Mouse (Mus musculus): ENCODE measurements around the gene Grik4.

The Grik4 gene

DNA sequence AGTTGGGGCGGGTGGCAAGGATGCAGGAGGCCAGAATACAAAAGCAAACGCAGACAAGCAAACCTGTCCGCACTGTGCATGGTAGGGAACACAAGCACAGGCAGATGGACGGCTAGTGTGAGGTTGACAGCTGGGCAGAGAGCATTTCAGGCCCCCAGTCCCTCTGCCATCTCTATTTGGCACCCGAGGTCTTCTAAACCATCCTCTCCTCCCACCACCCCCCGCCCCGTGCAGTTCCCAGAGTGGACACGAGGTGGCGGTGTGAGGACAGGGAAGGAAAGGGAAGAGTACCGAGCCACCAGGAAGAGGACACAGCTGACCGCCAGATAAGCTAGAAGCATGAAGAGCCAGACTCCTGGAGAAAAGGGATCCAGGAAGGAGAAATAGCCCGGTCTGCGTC is 394.2 kb downstream of the Grik4 start:
- peak; percentile 89 for DNase-seq

DNA sequence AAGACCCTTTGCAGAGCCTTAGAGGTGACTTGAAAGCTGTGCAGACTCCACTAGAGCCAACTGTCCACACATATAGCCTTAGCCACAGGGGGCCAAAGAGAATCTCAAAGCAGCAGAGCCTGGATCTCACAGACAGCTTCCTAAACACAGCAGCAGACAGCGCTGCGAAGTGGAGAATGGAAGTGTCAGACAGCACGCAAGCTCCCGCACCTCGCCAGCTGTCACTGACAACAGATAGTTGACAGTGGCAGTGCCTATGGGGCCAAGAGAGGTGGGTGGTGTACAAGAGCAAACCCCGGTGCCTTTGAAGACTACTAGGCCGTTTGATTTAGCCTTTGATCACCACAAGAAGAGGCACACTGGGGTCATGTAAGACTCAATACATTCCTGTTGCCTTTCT is 395.3 kb downstream of the Grik4 start:
- no peak for DNase-seq

GRCm38 (mm10) chr9:42544521-42544920 is 399.8 kb downstream of the Grik4 start:
- no peak for DNase-seq

GRCm38 (mm10) chr9:42533491-42533890 is 410.8 kb downstream of the Grik4 start:
- no peak for DNase-seq

DNA sequence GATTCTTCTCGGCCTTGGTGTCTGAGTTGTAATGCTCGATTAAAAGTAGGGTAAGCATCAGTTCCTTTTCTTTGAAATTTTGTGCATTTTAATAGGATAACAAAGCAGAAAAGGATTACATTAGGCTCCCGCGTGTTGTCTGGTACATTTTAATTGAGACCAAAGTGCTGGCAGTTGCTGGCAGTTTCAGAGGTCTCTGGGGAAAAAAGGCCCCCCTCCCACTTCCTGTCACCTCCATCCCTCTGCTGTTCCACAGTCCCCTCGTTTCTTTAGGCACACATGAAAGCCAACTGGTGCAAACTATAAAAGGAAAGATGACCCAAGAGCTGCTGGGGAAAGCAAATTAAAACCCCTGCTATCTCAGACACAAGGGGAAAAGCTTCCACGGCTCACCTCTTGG is 411.3 kb downstream of the Grik4 start:
- DNase-seq, result no peak

DNA sequence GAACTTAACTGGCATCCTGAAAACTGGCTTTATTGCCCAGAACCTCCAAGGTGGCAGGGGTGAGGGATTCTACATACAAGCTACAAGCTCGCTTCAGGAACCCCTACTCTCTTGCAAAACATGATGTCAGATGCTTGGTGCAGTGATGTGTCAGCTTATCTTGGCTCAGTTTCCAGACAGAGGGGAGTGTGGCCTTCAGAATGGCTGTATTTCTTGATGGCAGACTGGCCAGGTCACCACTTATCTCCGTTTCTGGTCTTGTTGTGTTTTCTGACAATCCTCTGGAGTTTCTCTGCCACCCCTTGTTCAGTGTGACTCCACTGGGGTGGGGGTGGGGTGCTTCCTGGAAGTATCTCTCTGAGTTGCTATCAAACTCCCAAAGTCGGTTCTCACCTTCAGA is 412.3 kb downstream of the Grik4 start:
- DNase-seq, result no peak

DNA sequence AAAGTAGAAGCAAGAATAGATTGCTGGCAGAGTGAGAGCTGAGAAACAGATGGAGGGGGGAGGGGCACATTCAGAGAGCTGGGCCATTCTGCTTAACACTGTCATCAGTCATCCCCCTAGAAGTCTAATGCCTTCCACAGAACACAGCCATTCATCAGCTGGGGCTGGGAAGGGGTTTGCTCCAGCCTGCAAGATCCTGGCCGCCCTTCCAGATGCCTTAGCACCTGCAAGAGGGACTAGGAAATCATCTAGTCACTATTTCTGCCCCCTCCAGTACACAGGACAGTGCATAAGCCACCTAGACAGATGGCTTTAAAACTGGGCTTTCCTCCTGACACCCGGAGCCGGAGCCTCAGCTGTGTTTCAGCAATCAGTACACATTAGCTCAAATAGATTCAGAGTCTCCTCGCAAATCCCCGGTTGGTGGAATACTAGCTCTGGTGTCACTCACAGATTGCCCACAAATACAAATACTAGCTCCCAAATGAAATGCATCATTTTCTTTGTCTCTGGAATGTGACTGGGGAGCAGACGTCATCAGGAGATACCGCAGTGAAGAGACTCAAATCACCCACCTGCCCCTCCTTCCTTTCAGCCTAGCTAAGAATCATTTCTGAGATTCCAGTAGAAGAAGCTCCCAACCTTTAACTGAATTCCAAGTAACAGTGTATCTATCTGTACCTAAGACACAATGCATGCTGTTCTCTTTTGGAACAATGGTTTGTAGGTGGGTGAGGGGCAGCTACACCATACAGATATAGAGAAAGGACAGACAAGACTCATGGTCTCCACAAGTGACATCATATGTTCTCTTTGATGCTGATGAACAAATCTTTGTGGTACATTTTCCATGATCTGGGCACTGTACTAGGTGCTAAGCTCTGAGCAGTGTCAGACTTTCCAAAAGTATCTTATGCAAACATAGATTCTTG is 413.8 kb downstream of the Grik4 start:
- DNase-seq, result no peak

DNA sequence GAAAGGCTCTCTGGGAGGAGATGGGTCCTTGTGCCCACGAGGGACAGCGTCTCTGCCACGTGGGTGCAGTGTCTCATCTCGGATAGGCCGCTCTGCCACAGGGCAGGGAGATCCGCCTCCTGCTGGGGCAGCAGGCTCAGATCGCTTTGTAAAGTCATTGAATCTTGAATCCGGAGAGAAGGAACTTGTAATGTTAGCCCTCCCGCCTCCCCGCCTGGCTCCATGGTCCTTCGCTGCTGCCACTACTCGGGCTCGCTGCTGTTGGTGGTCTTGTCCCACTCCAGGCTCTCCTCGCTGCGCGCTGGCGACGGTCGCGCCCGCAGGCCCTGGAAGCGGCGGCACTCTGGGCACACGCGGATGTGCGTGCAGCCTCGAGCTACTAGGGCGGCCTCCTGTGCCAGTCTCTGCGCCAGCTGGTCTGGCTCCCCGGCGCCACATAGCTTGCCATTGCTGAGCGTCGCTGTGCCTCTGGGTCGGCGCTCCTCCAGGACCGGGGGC is 423.7 kb downstream of the Grik4 start:
- peak; percentile 55 for DNase-seq

GRCm38 (mm10) chr9:42518163-42518562 is 426.1 kb downstream of the Grik4 start:
- DNase-seq, result no peak

- no peak for DNase-seq
Measured at GRCm38 (mm10) chr9:42513159-42513558, 431.1 kb downstream of the Grik4 start.

- DNase-seq, result peak; percentile 17
Measured at GRCm38 (mm10) chr9:42512312-42512711, 432.0 kb downstream of the Grik4 start.

DNA sequence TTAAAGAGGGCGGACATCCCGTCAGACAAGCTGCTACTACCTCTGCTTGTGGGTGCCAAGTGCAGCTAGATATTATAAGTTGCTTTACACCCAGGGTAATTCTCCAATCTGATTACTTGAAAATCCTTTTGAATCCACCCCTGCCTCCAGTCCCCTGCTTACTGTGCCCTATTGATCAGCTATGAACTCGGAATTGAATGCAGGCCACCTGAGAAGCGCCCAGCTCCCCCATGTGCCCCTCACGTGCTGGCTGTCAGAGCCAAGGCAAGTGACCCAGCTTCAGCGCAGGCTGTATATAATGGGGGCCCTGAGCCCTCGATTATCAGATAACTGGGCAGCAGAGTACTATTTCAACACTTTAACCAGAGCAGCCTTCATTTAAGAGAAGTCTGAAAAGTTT is 436.1 kb downstream of the Grik4 start:
- DNase-seq, result no peak

GRCm38 (mm10) chr9:42507709-42508108 is 436.6 kb downstream of the Grik4 start, which contains the start of gene Tbcel:
Tbcel (minus strand) TSS chr9:42507809.
- DNase-seq, result no peak

GRCm38 (mm10) chr9:42507022-42507421 is 437.3 kb downstream of the Grik4 start:
- no peak for DNase-seq

- DNase-seq, result no peak
Measured at GRCm38 (mm10) chr9:42504971-42505510, 439.3 kb downstream of the Grik4 start.

DNA sequence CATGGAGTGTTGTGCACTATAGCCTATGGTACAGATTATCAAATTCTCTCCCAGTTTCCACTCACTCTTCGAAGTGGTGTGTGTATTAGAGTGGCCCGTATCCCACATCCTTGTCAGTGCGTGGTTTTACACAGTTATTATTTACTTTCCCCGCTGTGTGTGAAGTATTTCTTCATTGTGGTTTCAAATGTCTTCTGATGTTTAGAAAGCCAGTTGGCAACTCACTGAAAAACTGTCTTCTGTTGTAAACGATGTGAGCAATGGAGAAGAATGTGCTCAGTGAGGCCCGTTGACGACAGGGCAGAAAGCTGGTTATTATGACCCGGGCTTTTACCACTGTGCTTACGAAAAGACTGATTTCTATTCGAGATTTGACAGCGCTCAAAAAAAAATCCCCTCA is 439.7 kb downstream of the Grik4 start:
- DNase-seq, result peak; percentile 7

DNA sequence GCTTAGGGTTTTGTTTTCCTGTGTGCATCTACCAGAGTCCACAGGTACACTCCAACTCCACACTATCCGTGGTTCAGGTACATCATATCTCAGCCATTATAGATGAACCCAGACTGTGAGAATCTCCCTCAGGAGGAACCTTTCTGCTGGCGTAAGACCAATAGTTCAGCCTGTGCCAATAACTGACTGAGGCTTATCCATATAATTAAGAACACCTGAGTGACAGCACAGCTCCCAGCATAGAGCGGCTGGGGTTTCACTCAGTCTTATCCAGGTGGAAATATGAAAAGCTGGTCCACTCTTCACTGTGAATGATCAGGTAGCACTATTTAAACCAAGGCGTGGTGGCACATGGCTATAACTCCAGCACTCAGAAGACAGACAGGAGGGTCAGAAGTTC is 440.6 kb downstream of the Grik4 start:
- no peak for DNase-seq

- no peak for DNase-seq
Measured at GRCm38 (mm10) chr9:42496296-42496695, 448.0 kb downstream of the Grik4 start.

- DNase-seq, result no peak
Measured at GRCm38 (mm10) chr9:42491780-42492179, 452.5 kb downstream of the Grik4 start.

DNA sequence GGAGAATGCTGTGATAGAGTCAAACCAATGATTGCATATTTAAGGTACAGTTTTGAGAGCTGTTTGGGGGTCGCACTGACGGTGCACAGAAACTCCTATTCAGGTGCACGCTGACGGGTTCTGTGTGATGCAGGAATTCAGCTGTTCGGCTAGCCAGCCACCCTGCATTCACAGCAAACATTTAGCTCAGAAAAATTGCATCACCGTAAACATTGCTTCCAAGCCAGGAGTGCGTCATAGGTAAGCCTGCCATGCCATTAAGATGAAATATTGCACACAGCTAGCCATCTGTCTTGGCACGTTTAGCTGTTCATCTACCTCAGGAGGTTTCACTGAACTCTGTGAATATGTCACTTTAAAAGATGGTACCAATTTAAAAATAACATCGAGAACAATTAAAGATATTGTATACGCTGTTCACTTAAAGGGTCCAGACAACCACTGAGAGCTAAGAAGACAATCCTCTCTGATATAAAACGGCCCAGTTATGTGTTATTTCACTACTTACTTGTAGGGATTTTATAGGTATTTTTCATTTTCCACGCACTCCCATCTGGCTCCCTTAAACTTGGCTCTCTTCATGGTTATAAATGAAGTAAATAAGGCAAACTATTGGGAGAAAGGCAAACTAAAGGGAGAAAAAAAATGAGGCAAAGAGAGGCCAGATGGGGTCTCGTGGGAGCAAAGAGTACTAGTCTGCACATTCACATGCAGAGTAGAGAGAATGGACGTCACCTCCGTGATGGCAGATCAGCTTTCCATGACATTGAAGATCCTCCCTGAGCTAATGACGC is 453.5 kb downstream of the Grik4 start:
- DNase-seq, result no peak

- no peak for DNase-seq
Measured at GRCm38 (mm10) chr9:42488071-42488470, 456.2 kb downstream of the Grik4 start.

DNA sequence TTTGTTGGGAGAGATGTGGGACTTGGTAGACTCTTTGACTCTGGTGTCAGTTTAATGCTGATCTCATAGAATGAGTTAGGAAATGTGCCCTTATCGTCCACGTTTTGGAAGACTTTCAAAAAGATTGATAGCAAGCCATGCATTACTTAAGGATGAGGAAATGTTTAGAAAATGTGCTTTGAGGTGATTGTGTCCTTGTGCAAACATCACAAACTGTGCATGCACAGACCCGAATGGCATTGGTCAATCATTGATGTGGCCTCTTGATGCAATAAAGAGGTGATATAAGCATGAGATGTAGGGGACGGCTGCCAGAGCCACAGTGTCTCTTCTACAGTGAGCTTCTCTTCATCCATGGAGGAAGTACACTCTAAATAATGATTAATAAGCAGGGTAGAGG is 457.4 kb downstream of the Grik4 start:
- DNase-seq, result no peak

- no peak for DNase-seq
Measured at GRCm38 (mm10) chr9:42484667-42485066, 459.6 kb downstream of the Grik4 start.
